Mouse (Mus musculus): ENCODE results near the gene Cacna2d4. TPM values are rescaled to one million over a fixed set of nuclear protein-coding genes. Genes with fewer than 3 reads are reported as not detected.

The Cacna2d4 gene
- total RNA-seq, 2 experiments from 2014 or later: 1.8 to 1.9 TPM

- Histone ChIP-seq H3K4me3 (no peak overlapping the region), H3K27ac (peak overlapping the region; percentile 43; the same call in 1 of the 2 replicates)
- DNase-seq (ENCODE audit: low spot score in 2 of 2): no peak
- TF ChIP-seq CTCF (conservative IDR thresholded peaks at IDR 0.05): no peak
These were observed 159.3 kb downstream of the Cacna2d4 start for GRCm38 (mm10) chr6:119395421-119396308.

GRCm38 (mm10) chr6:119396309-119396634, 159.9 kb downstream of the Cacna2d4 start:
- no peak for DNase-seq (ENCODE audit: low spot score in 2 of 2)
- TF ChIP-seq CTCF (conservative IDR thresholded peaks at IDR 0.05): no peak
- Histone ChIP-seq H3K4me3 (no peak overlapping the region), H3K27ac (no peak overlapping the region)

- Histone ChIP-seq H3K27ac (no peak overlapping the region), H3K4me3 (no peak overlapping the region)
- DNase-seq (ENCODE audit: low spot score in 2 of 2): no peak
- TF ChIP-seq CTCF (conservative IDR thresholded peaks at IDR 0.05): no peak
These were observed 163.0 kb downstream of the Cacna2d4 start for GRCm38 (mm10) chr6:119399371-119399770.

GRCm38 (mm10) chr6:119400649-119401048, 164.3 kb downstream of the Cacna2d4 start:
- no peak for TF ChIP-seq CTCF (conservative IDR thresholded peaks at IDR 0.05)
- no peak overlapping the region for H3K4me3 ChIP-seq
- DNase-seq (ENCODE audit: low spot score in 2 of 2): no peak
- H3K27ac ChIP-seq: no peak overlapping the region

GRCm38 (mm10) chr6:119401545-119402304, 165.4 kb downstream of the Cacna2d4 start:
- no peak for DNase-seq (ENCODE audit: low spot score in 2 of 2)
- no peak overlapping the region for H3K27ac ChIP-seq
- no peak overlapping the region for H3K4me3 ChIP-seq
- no peak for TF ChIP-seq CTCF (conservative IDR thresholded peaks at IDR 0.05)

Other genes starting within 250 kb of the Cacna2d4 start
- gene Dcp1b, start 61.3 kb upstream of the Cacna2d4 start, total RNA-seq (2021): 10 to 100 TPM; 18.6 to 21.2 TPM
- 10 to 100 TPM; 86.4 to 90.0 TPM for gene Cacna1c, start 40.1 kb upstream of the Cacna2d4 start, total RNA-seq (2021)
- gene Lrtm2, start 94.2 kb downstream of the Cacna2d4 start, total RNA-seq (2021): 10 to 100 TPM; 43.3 to 44.6 TPM
- 10 to 100 TPM; 37.1 to 40.5 TPM for gene Adipor2, start 181.2 kb downstream of the Cacna2d4 start, total RNA-seq (2021)
- gene Fbxl14, start 243.1 kb downstream of the Cacna2d4 start, total RNA-seq (2021): 10 to 100 TPM; 32.3 to 34.3 TPM

All from layer of hippocampus, adult 2 months (tissue).